ENCODE assay signal across 7 mouse cellular contexts in the genomic region with DNA sequence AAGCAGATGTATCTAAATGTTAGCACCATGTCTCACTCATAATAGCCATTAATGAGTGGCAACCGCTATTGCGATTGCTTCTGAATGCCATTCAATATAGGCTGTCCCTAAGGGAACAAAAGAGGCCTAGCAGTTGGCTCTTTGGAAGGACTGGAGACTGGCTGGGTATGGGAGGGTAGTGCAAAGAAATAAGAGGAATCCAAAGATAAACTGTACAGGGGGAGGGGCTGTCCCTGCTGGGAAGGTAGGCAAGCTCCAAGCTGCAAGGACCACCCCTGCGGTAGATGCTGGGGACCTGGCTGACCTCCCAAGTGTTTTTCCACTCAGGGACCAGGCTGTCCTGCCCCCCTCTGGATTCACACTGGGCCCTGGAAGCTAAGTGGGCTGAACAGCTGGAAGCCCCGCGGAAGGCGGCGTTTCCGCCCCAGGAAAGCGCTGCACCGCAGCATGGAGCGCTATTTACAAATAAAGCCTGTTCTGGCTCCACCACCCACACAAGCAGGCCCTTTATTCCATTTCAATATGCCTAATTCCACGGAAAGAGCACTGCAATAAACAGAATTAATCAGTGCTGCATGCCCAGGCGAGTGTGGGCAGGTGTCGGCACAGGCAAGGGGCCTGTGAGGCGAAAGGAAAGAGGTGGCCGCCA. TPM values are rescaled to one million over a fixed set of nuclear protein-coding genes. Genes with fewer than 3 reads are reported as not detected.
A peak's percentile ranks its signal among the peaks of the same experiment; 100 is the strongest.
DNase-seq lines count a peak whose midpoint lies in the region; ATAC-seq lines count a peak whose summit lies in the region.

No protein-coding gene starts in this region.

- no peaks in the 10 kb centered on the region for H3K9me3 ChIP-seq in forebrain, embryonic 14.5 days (replicated peaks; ENCODE audit: control insufficient read depth, low read length)
- no peaks in the 10 kb centered on the region for H3K9me3 ChIP-seq in limb, embryonic 13.5 days
- no peaks in the 10 kb centered on the region for H3K9me3 ChIP-seq in stomach, embryonic 16.5 days (replicated peaks; ENCODE audit: control insufficient read depth, low read length)

- peak overlapping the region; percentile 22; the same call in 1 of the 2 replicates for H3K9ac ChIP-seq in forebrain, embryonic 14.5 days (ENCODE audit: low read length)
- no peak overlapping the region for H3K9ac ChIP-seq in limb, embryonic 13.5 days
- H3K9ac ChIP-seq in stomach, embryonic 16.5 days (ENCODE audit: low read length): no peak overlapping the region

- no peaks in the 10 kb centered on the region for H3K36me3 ChIP-seq in forebrain, embryonic 14.5 days (ENCODE audit: control insufficient read depth, insufficient read depth, low read length)
- H3K36me3 ChIP-seq in limb, embryonic 13.5 days: 0 out of 2 replicates have a peak, but pooled peaks cover 7% of the 10 kb centered on the region
- no peaks in the 10 kb centered on the region for H3K36me3 ChIP-seq in stomach, embryonic 16.5 days (ENCODE audit: control insufficient read depth, insufficient read depth, low read length)

- peaks cover 15% of the 10 kb centered on the region; the same call in 1 of the 2 replicates for H3K4me1 ChIP-seq in forebrain, embryonic 14.5 days (ENCODE audit: control insufficient read depth, insufficient read depth, low read length)
- H3K4me1 ChIP-seq in limb, embryonic 13.5 days: peaks cover 81% of the 10 kb centered on the region
- peaks cover 9% of the 10 kb centered on the region for H3K4me1 ChIP-seq in stomach, embryonic 16.5 days (ENCODE audit: control insufficient read depth, insufficient read depth, low read length)

- 2% methylated on average over 16 of the region's 16 CpGs for WGBS in forebrain, embryonic 14.5 days
- 8% methylated on average over 16 of the region's 16 CpGs for WGBS in limb, embryonic 13.5 days
- WGBS in stomach, embryonic 16.5 days: 35% methylated on average over 16 of the region's 16 CpGs

- H3K27me3 ChIP-seq in forebrain, embryonic 14.5 days (replicated peaks; ENCODE audit: control insufficient read depth, insufficient read depth, low read length): no peaks in the 10 kb centered on the region
- no peaks in the 10 kb centered on the region for H3K27me3 ChIP-seq in limb, embryonic 13.5 days
- no peaks in the 10 kb centered on the region for H3K27me3 ChIP-seq in stomach, embryonic 16.5 days (ENCODE audit: control insufficient read depth, insufficient read depth, low read length)

- peak; percentile 85 for ATAC-seq in forebrain, embryonic 14.5 days
- ATAC-seq in limb, embryonic 13.5 days (ENCODE audit: low FRiP score, low read depth): peak; percentile 55
- ATAC-seq in stomach, embryonic 16.5 days (ENCODE audit: insufficient read depth, low FRiP score): no peak; the same call in 1 of the 2 replicates
- ATAC-seq in CD4-positive, CD25-positive, alpha-beta regulatory T cell, adult 4 months: no peak

- H3K4me3 ChIP-seq in forebrain, embryonic 14.5 days (ENCODE audit: low read depth, low read length): no peak overlapping the region
- no peak overlapping the region for H3K4me3 ChIP-seq in limb, embryonic 13.5 days
- no peak overlapping the region for H3K4me3 ChIP-seq in stomach, embryonic 16.5 days (replicated peaks; ENCODE audit: low read length)

- H3K27ac ChIP-seq in forebrain, embryonic 14.5 days (ENCODE audit: low read depth, low read length): peak overlapping the region; percentile 63; the same call in 1 of the 2 replicates
- peak overlapping the region; percentile 70 for H3K27ac ChIP-seq in limb, embryonic 13.5 days
- H3K27ac ChIP-seq in stomach, embryonic 16.5 days (ENCODE audit: low read length): peak overlapping the region; percentile 43

- peak overlapping the region; percentile 39 for H3K4me2 ChIP-seq in forebrain, embryonic 14.5 days (ENCODE audit: low read length)
- H3K4me2 ChIP-seq in limb, embryonic 13.5 days (replicated peaks): peak overlapping the region; percentile 30
- no peak overlapping the region for H3K4me2 ChIP-seq in stomach, embryonic 16.5 days (ENCODE audit: low read depth, low read length)

- peak; percentile 33 to 41 for DNase-seq in urinary bladder, adult 18-20 months (ENCODE audit: low spot score in 2 of 2)
- DNase-seq in urinary bladder, adult 2 months (ENCODE audit: low spot score): no peak
- peak; percentile 83 for DNase-seq in forebrain, embryonic 14.5 days (ENCODE audit: low spot score)
- no peak for DNase-seq in adipocyte (ENCODE audit: low spot score)

RNA-seq across cellular contexts. Expression of gene Whrn, which starts 36.5 kb away (rescaled TPM):
- polyA plus RNA-seq in urinary bladder, adult 2 months (2012; rRNA removed): 4.7 and 4.8 TPM in 2 replicates
- polyA plus RNA-seq in forebrain, embryonic 14.5 days (2014; fragmentation: Nextera tagmentation; extraction: Ambion mirVana): 4.1 and 5.0 TPM in 2 replicates
- 8.1 and 10.4 TPM in 2 replicates for polyA plus RNA-seq in limb, embryonic 13.5 days (2015; fragmentation: Nextera tagmentation; extraction: Ambion mirVana)
- polyA plus RNA-seq in stomach, embryonic 16.5 days (2015; fragmentation: Nextera tagmentation; extraction: Ambion mirVana): 1.8 and 2.9 TPM in 2 replicates
- 1 to 10 TPM; 3.4 to 4.0 TPM for polyA plus RNA-seq in CD4-positive, CD25-positive, alpha-beta regulatory T cell, adult 4 months (2017; shearing (Covaris generic))

RNA-seq across cellular contexts. Expression of gene Akna, which starts 56.1 kb away (rescaled TPM):
- polyA plus RNA-seq in urinary bladder, adult 2 months (2012; rRNA removed): 1.8 and 3.5 TPM in 2 replicates
- polyA plus RNA-seq in forebrain, embryonic 14.5 days (2014; fragmentation: Nextera tagmentation; extraction: Ambion mirVana): 5.7 and 8.5 TPM in 2 replicates
- 8.5 and 8.6 TPM in 2 replicates for polyA plus RNA-seq in limb, embryonic 13.5 days (2015; fragmentation: Nextera tagmentation; extraction: Ambion mirVana)
- 6.2 and 7.0 TPM in 2 replicates for polyA plus RNA-seq in stomach, embryonic 16.5 days (2015; fragmentation: Nextera tagmentation; extraction: Ambion mirVana)
- 100 to 1,000 TPM in 1 of 2 experiments, 10 to 100 TPM in 1; 95.9 to 158 TPM for polyA plus RNA-seq in CD4-positive, CD25-positive, alpha-beta regulatory T cell, adult 4 months (2017; shearing (Covaris generic))

Comparison
In these comparisons a context has a peak if more than half of its experiments do, and no peak if none do; other contexts are left out.
1. DNase-seq: peak in urinary bladder, adult 18-20 months (2 of 2) and forebrain, embryonic 14.5 days (single experiment); none in urinary bladder, adult 2 months (single experiment) and adipocyte (single experiment).
2. ATAC-seq: peak in forebrain, embryonic 14.5 days (single experiment) and limb, embryonic 13.5 days (single experiment); none in stomach, embryonic 16.5 days (single experiment) and CD4-positive, CD25-positive, alpha-beta regulatory T cell, adult 4 months (single experiment).
3. RNA of gene Akna, which starts 56.1 kb away (polyA plus RNA-seq): 95.9 to 158 TPM in CD4-positive, CD25-positive, alpha-beta regulatory T cell, adult 4 months; 8.5 to 8.6 TPM in limb, embryonic 13.5 days, 6.2 to 7.0 TPM in stomach, embryonic 16.5 days, 5.7 to 8.5 TPM in forebrain, embryonic 14.5 days and 1.8 to 3.5 TPM in urinary bladder, adult 2 months; every median in the first group is over 10 times any median in the second.
4. Peak in every context shown above with its lines, with median percentiles within 50 percentile points of each other: H3K27ac ChIP-seq.